Mouse (Mus musculus): Measurements from ENCODE around the gene Clic5.

- TF ChIP-seq POLR2AphosphoS2 (IDR thresholded peaks at IDR 0.05; ENCODE audit: insufficient read length, low read depth) (no peak), MYOG (IDR thresholded peaks at IDR 0.05; ENCODE audit: control insufficient read depth in 1 of 3, insufficient read depth in 1 of 3, insufficient read length in 2 of 3, low read depth in 2 of 3) (no peak), POLR2A (IDR thresholded peaks at IDR 0.05; ENCODE audit: insufficient read length, low read depth) (no peak), USF1 (IDR thresholded peaks at IDR 0.05; ENCODE audit: low read depth) (no peak), TCF12 (IDR thresholded peaks at IDR 0.05; ENCODE audit: insufficient read depth, poor library complexity, severe bottlenecking) (no peak), CEBPB (IDR thresholded peaks at IDR 0.05; ENCODE audit: insufficient read depth, poor library complexity, severe bottlenecking) (no peak), MAX (IDR thresholded peaks at IDR 0.05; ENCODE audit: low read depth) (no peak), E2F4 (IDR thresholded peaks at IDR 0.05; ENCODE audit: insufficient read depth) (no peak), SRF (IDR thresholded peaks at IDR 0.05; ENCODE audit: control insufficient read depth, insufficient read length, low read depth) (no peak)
These were observed 26.9 kb downstream of the Clic5 start for GRCm38 (mm10) chr17:44215196-44215799.
